Mouse (Mus musculus) neural tube, postnatal 0 days (tissue): Measurements from ENCODE around the gene Mageb5. TPM values are rescaled to one million over a fixed set of nuclear protein-coding genes. Genes with fewer than 3 reads are reported as not detected.

ENCODE experiments used
- polyA plus RNA-seq: library from polyadenylated mRNA; unstranded; fragments of >200 nt; fragmentation: Nextera tagmentation; extraction: Ambion mirVana; gene quantifications from 2 replicates; pipeline ENCODE4 v1.2.1, GENCODE M21; 2015

Mageb5 gene
- polyA plus RNA-seq, result not detected in 2 replicates

GRCm38 (mm10) chrX:91782918-91783317 lies at the start of gene Mageb5:
Gene Mageb5, minus strand, starts transcription at chrX:91783018.

Other genes with a start within 250 kb of the Mageb5 start
- gene 1700084M14Rik, start 207.1 kb downstream of the Mageb5 start, polyA plus RNA-seq, result not detected in 2 replicates
- not detected in 2 replicates for gene Gm14781, start 150.8 kb downstream of the Mageb5 start, polyA plus RNA-seq
- gene Mageb1, start 233.3 kb upstream of the Mageb5 start, polyA plus RNA-seq, result not detected in 2 replicates